Mouse (Mus musculus) forebrain, embryonic 11.5 days (tissue): ENCODE data around the gene Nav2. TPM values are rescaled to one million over a fixed set of nuclear protein-coding genes. Genes with fewer than 3 reads are reported as not detected.

Experiments
- ATAC-seq: fragments of 200-750 bp; cut with Nextera tagmentation; replicated peaks from 2 replicates; pipeline ENCODE4 v1.8.0; 2017; ENCODE audit warnings: moderate TSS enrichment; ENCODE audit not compliant: low FRiP score
- DNase-seq: peaks from one replicate; pipeline ENCODE4 v3.0.0-alpha.2; 2017; ENCODE audit warnings: low spot score
- H3K27ac ChIP-seq: fragments of 300-500 bp; sonication (generic); 2 replicates; pipeline ENCODE4 v1.5.1; 2014; ENCODE audit warnings: low read depth, low read length
- H3K27me3 ChIP-seq: fragments of 300-500 bp; sonication (generic); 2 replicates; pipeline ENCODE4 v1.6.1; 2014; ENCODE audit warnings: mild to moderate bottlenecking, low read length, mixed read lengths; ENCODE audit not compliant: control insufficient read depth, insufficient read depth
- H3K36me3 ChIP-seq: fragments of 300-500 bp; sonication (generic); 2 replicates; pipeline ENCODE4 v1.6.1; 2014; ENCODE audit warnings: mild to moderate bottlenecking, low read length, moderate library complexity, mixed read lengths; ENCODE audit not compliant: control insufficient read depth, insufficient read depth
- H3K4me1 ChIP-seq: fragments of 300-500 bp; sonication (generic); replicated peaks from 2 replicates; pipeline ENCODE4 v1.6.1; 2014; ENCODE audit warnings: low read length, mixed read lengths; ENCODE audit not compliant: control insufficient read depth, insufficient read depth
- H3K4me2 ChIP-seq: fragments of 300-500 bp; sonication (generic); 2 replicates; pipeline ENCODE4 v1.6.1; 2014; ENCODE audit warnings: low read depth, mild to moderate bottlenecking, low read length, moderate library complexity, mixed read lengths; ENCODE audit not compliant: severe bottlenecking
- H3K4me3 ChIP-seq: fragments of 300-500 bp; sonication (generic); 2 replicates; pipeline ENCODE4 v1.5.1; 2014; ENCODE audit warnings: low read depth, low read length
- H3K9ac ChIP-seq: fragments of 300-500 bp; sonication (generic); 2 replicates; pipeline ENCODE4 v1.6.1; 2014; ENCODE audit warnings: low read length
- H3K9me3 ChIP-seq: fragments of 300-500 bp; sonication (generic); 2 replicates; pipeline ENCODE4 v1.6.1; 2016; ENCODE audit warnings: low read length, mixed read lengths; ENCODE audit not compliant: control insufficient read depth
- WGBS: fragments of 180-500 bp; shearing (Covaris S2); extraction: QIAGEN DNeasy Blood & Tissue Kit; methylation state at CpG from one replicate; pipeline ENCODE4 v1.1.7; 2014; 5-methylcytosine and 5-hydroxymethylcytosine counted together
- polyA plus RNA-seq: library from polyadenylated mRNA; unstranded; fragments of >200 nt; fragmentation: Nextera tagmentation; extraction: Ambion mirVana; gene quantifications from 2 replicates; pipeline ENCODE4 v1.2.1, GENCODE M21; 2014

The Nav2 gene
- polyA plus RNA-seq, 1 experiment from 2014 or later, result 7.2 TPM

DNA sequence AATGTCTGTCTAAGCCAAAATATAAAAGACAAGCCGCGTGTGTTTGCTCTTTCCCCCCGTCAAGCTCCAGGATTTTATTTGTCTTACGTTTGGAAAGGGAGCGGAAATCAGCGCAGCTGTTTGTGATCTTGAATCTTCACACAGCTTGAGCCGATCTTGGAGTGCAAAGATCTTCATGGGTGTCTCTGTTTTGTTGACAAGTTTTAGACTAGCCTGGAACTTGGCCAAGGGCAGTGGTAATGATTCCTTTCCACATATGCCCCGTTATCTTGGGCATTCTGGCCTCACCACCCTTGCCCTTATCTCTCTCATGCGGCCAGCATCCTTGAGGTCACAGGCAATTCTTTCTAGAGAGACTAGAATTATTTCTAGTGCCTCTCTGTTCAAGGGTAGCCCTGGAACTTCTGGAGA, 326.8 kb downstream of the Nav2 start:
- Histone ChIP-seq H3K4me1 (no peaks in the 10 kb centered on the region), H3K4me3 (no peak overlapping the region), H3K9me3 (no peaks in the 10 kb centered on the region), H3K36me3 (no peaks in the 10 kb centered on the region), H3K9ac (no peak overlapping the region; the same call in 1 of the 2 replicates), H3K4me2 (no peak overlapping the region), H3K27ac (no peak overlapping the region), H3K27me3 (no peaks in the 10 kb centered on the region)
- no peak for ATAC-seq
- no peak for DNase-seq
- WGBS, result 83% methylated on average over 9 of the region's 9 CpGs

DNA sequence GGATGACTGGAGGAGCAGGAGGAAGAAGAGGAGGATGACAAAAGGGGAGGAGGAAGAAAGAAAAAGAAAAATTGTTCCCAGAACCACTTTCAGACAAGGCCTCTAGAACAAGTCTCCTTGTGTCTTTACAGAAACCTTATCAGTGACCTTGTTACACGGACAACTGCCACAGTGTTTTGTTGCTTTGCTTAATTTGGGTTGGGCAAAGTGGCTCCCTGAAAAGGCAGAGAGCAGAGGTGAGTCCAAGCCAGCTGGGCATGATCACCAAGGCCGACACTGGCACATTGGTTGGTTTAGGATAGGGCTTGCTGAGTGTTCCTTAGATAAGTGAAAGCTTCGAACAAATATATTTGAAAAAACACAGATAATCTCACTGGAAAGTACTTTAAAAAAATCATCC, 327.3 kb downstream of the Nav2 start:
- no peak for ATAC-seq
- Histone ChIP-seq H3K27ac (no peak overlapping the region), H3K4me1 (no peaks in the 10 kb centered on the region), H3K36me3 (no peaks in the 10 kb centered on the region), H3K4me2 (no peak overlapping the region), H3K9me3 (no peaks in the 10 kb centered on the region), H3K4me3 (no peak overlapping the region), H3K27me3 (no peaks in the 10 kb centered on the region), H3K9ac (no peak overlapping the region)
- 71% methylated on average over 3 of the region's 3 CpGs for WGBS
- no peak for DNase-seq

DNA sequence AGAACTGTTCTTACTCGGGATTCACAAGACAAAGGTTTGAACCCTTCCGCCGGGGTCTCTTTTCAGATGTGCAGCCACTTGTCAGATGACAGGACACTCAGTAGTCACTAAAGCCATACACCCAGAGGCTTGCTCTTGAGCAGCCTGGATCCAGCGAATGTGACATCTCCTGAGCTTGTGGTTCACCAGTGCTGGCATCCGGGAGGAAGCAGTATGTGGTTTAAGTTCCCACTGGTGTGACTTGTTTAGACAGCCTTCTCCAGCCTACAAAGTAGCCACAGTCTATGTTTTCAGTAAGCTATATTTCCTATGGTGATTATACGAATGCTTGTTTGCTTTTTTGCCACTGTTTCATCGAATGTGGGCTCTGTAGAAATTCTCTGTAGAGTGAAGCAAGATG, 331.9 kb downstream of the Nav2 start:
- H3K27ac ChIP-seq, result no peak overlapping the region
- WGBS, result 83% methylated on average over 7 of the region's 7 CpGs
- no peaks in the 10 kb centered on the region for H3K36me3 ChIP-seq
- H3K4me2 ChIP-seq, result no peak overlapping the region
- H3K4me1 ChIP-seq, result no peaks in the 10 kb centered on the region
- H3K27me3 ChIP-seq, result no peaks in the 10 kb centered on the region
- no peak for ATAC-seq
- H3K9me3 ChIP-seq, result no peaks in the 10 kb centered on the region
- no peak for DNase-seq
- no peak overlapping the region for H3K9ac ChIP-seq
- H3K4me3 ChIP-seq, result no peak overlapping the region

DNA sequence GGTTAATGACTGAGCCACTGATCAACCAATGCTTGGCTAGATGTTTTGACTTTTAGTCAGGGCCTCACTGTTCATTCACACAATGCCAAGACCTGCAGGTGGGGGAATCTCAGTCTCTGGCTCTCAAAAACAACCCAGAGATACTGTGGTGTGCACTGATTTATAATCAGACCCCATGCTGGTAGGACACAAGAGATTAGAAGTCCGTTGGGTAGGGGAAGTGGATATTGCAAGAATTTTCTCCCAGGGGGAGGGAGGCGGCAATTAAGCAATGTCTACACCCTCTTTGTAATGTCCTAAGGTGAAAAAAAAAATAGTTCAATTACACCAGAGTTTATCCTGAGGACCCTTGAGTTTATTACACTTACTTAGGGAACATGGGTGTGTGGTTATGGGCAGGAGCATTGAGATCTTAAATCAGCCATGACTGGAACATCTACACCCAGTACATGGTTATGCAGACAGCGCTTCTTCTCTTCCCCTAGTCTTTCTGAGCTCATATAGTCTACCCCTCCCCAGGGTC, 332.8 kb downstream of the Nav2 start:
- 61% methylated on average over 3 of the region's 3 CpGs for WGBS
- no peak for DNase-seq
- Histone ChIP-seq H3K4me3 (no peak overlapping the region), H3K4me2 (no peak overlapping the region), H3K27ac (no peak overlapping the region), H3K36me3 (no peaks in the 10 kb centered on the region), H3K9ac (no peak overlapping the region), H3K4me1 (peaks cover under 1% of the 10 kb centered on the region; the same call in 1 of the 2 replicates), H3K9me3 (no peaks in the 10 kb centered on the region), H3K27me3 (no peaks in the 10 kb centered on the region)
- ATAC-seq, result no peak

DNA sequence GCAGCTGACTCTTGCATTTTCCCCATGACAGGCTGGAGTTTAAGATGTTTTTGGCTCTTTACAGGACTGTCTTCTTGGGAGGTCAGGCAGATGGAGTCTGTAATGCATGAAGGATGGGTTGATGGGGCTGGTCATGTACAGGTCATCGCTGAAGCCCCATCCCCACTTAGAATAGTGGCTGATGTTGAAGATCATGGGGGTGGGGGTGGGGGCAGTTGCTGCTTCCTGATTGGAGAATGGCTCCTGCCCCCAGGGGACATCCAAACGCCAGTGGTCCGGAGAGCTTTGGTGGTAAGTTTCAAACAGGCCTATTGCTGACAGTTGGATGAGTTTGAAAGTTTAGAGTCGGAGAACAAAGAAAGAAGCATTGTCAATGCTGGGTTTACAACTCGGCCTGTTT, 333.7 kb downstream of the Nav2 start:
- Histone ChIP-seq H3K4me1 (peaks cover 8% of the 10 kb centered on the region; the same call in 1 of the 2 replicates), H3K27me3 (peaks cover 8% of the 10 kb centered on the region), H3K9me3 (no peaks in the 10 kb centered on the region), H3K9ac (no peak overlapping the region), H3K4me3 (no peak overlapping the region), H3K36me3 (no peaks in the 10 kb centered on the region), H3K4me2 (no peak overlapping the region), H3K27ac (no peak overlapping the region)
- DNase-seq (no peak), ATAC-seq (no peak)
- WGBS, result 59% methylated on average over 5 of the region's 5 CpGs

DNA sequence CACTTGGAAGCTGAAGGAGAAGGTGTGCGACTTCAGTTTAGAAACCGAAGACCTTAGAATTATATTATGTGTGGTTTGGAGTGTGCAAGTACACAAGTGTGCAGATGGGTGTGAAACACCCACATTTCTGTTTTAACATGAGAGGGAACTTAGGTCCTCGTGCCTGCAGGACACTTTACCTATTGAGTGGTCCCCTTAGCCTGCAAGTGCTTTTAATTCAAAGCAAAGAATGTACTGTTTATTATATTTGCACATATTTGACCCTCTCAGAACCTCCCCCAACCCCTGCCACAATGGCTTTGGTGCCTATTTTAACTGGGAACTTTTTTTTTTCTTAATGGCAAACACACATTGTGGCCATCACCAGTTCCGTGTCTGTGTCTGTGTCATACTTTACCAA, 334.6 kb downstream of the Nav2 start:
- DNase-seq (no peak), ATAC-seq (no peak)
- Histone ChIP-seq H3K4me2 (no peak overlapping the region), H3K4me1 (peaks cover 8% of the 10 kb centered on the region; the same call in 1 of the 2 replicates), H3K4me3 (no peak overlapping the region), H3K9me3 (no peaks in the 10 kb centered on the region), H3K27me3 (peaks cover 16% of the 10 kb centered on the region), H3K9ac (no peak overlapping the region), H3K27ac (no peak overlapping the region), H3K36me3 (no peaks in the 10 kb centered on the region)
- WGBS, result 86% methylated on average over 4 of the region's 4 CpGs

DNA sequence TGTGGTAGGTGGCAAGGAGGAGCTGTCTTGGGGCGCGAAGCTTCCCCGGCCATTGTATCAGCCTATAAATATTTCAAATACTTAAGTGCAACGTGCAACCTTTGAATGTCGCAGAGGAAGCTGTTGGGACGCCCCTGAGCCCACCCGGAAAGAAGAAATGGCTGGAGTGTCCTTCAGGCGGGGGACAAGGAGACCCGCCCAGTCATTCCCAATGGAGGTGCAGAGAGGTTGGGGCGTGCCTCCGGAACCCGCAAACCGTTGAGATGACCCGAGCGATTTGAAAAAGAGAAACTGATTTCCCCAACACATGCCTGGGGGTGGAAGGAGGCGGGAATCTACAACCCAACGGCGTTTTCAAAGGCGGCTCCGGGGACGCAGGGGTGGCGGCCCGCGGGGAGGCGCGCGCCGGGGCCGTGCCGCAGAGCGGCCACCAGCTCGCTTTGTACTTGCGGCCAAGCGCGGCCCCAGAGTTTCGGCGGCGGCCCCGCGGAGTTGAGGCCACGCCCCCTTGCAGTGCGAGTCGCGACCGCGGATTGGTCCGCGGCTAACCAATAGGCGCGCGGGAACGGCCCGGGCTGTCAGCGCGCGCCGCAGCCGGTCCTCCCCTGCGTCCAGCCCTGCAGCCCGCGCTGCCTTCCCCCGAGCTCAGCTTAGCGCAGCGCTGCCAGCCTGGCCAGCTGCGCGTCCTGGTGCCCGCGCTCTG, 337.2 kb downstream of the Nav2 start:
- peak overlapping the region; percentile 77 for H3K9ac ChIP-seq
- ATAC-seq, result peak; percentile 97
- H3K36me3 ChIP-seq, result no peaks in the 10 kb centered on the region
- no peak overlapping the region for H3K27ac ChIP-seq
- H3K4me3 ChIP-seq, result peak overlapping the region; percentile 46
- peaks cover 8% of the 10 kb centered on the region; the same call in 1 of the 2 replicates for H3K4me1 ChIP-seq
- peak; percentile 96 for DNase-seq
- peaks cover 32% of the 10 kb centered on the region for H3K27me3 ChIP-seq
- no peaks in the 10 kb centered on the region for H3K9me3 ChIP-seq
- peak overlapping the region; percentile 99 for H3K4me2 ChIP-seq
- under 1% methylated on average over 68 of the region's 68 CpGs for WGBS

DNA sequence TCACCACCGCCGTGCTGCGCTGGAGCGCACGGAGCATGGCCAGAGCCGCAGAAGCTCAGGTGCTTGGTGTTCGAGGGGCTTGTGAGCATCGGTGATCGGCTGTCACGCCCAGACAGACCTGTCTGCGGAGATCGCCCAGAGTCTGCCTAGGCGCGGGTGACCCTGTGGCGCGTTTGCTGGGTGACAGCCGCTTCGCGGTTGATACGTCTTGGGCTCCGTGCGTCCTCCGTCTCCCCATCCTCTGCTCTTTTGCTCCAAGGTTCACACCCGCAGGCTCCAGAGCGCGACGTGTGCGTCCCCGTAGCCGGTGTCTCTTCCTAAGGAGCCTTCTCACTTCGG, 337.7 kb downstream of the Nav2 start:
- Histone ChIP-seq H3K9ac (peak overlapping the region; percentile 41), H3K4me1 (peaks cover 8% of the 10 kb centered on the region; the same call in 1 of the 2 replicates), H3K27me3 (peaks cover 32% of the 10 kb centered on the region), H3K9me3 (no peaks in the 10 kb centered on the region), H3K4me2 (peak overlapping the region; percentile 99), H3K27ac (no peak overlapping the region), H3K4me3 (peak overlapping the region; percentile 46), H3K36me3 (no peaks in the 10 kb centered on the region)
- WGBS, result under 1% methylated on average over 31 of the region's 31 CpGs
- DNase-seq (no peak), ATAC-seq (no peak)
